Mouse (Mus musculus): ENCODE results near the gene Prkn. TPM values are rescaled to one million over a fixed set of nuclear protein-coding genes. Genes with fewer than 3 reads are reported as not detected.

Gene Prkn
- polyA plus RNA-seq, 2 experiments from 2014 or later = 0.32 TPM; not detected in 1

GRCm38 (mm10) chr17:11996311-11996710 lies 1156.1 kb downstream of the Prkn start:
- ATAC-seq = no peak

GRCm38 (mm10) chr17:12000285-12000684 lies 1160.1 kb downstream of the Prkn start:
- no peak for ATAC-seq

GRCm38 (mm10) chr17:12021326-12021725 lies 1181.1 kb downstream of the Prkn start:
- ATAC-seq = no peak

GRCm38 (mm10) chr17:12029362-12029761 lies 1189.2 kb downstream of the Prkn start:
- ATAC-seq = no peak

GRCm38 (mm10) chr17:12029921-12030461 lies 1189.8 kb downstream of the Prkn start:
- no peak for ATAC-seq

GRCm38 (mm10) chr17:12030556-12031160 lies 1190.5 kb downstream of the Prkn start:
- no peak for ATAC-seq

GRCm38 (mm10) chr17:12031203-12031942 lies 1191.2 kb downstream of the Prkn start:
- no peak for ATAC-seq

GRCm38 (mm10) chr17:12032014-12032791 lies 1192.0 kb downstream of the Prkn start:
- ATAC-seq = no peak

- ATAC-seq = no peak
Measured at GRCm38 (mm10) chr17:12035386-12035785, 1195.2 kb downstream of the Prkn start.

- ATAC-seq = peak; percentile 63
Measured at GRCm38 (mm10) chr17:12036205-12036604, 1196.0 kb downstream of the Prkn start.

- ATAC-seq = no peak
Measured at GRCm38 (mm10) chr17:12037065-12037464, 1196.9 kb downstream of the Prkn start.

GRCm38 (mm10) chr17:12037574-12037973 lies 1197.4 kb downstream of the Prkn start:
- ATAC-seq = no peak

GRCm38 (mm10) chr17:12038499-12038898 lies 1198.3 kb downstream of the Prkn start:
- no peak for ATAC-seq

GRCm38 (mm10) chr17:12039188-12039587 lies 1199.0 kb downstream of the Prkn start:
- ATAC-seq = peak; percentile 40

GRCm38 (mm10) chr17:12039922-12040321 lies 1199.7 kb downstream of the Prkn start:
- ATAC-seq = no peak

- no peak for ATAC-seq
Measured at GRCm38 (mm10) chr17:12040546-12040945, 1200.4 kb downstream of the Prkn start.

GRCm38 (mm10) chr17:12041091-12041655 lies 1201.0 kb downstream of the Prkn start:
- ATAC-seq = no peak

- no peak for ATAC-seq
Measured at GRCm38 (mm10) chr17:12042561-12043256, 1202.5 kb downstream of the Prkn start.

GRCm38 (mm10) chr17:12044222-12044621 lies 1204.0 kb downstream of the Prkn start:
- ATAC-seq = no peak

- no peak for ATAC-seq
Measured at GRCm38 (mm10) chr17:12045861-12046273, 1205.7 kb downstream of the Prkn start.

- ATAC-seq = no peak
Measured at GRCm38 (mm10) chr17:12047032-12047431, 1206.8 kb downstream of the Prkn start.

GRCm38 (mm10) chr17:12047523-12047922 lies 1207.3 kb downstream of the Prkn start:
- no peak for ATAC-seq
